Mouse (Mus musculus) NIH3T3 (cell line): Measurements from ENCODE around the gene Tmem234.

Source experiments
- DNase-seq: peaks from one replicate; pipeline ENCODE4 v3.0.0-alpha.2; 2012; ENCODE audit warnings: low read depth

Tmem234 gene

DNA sequence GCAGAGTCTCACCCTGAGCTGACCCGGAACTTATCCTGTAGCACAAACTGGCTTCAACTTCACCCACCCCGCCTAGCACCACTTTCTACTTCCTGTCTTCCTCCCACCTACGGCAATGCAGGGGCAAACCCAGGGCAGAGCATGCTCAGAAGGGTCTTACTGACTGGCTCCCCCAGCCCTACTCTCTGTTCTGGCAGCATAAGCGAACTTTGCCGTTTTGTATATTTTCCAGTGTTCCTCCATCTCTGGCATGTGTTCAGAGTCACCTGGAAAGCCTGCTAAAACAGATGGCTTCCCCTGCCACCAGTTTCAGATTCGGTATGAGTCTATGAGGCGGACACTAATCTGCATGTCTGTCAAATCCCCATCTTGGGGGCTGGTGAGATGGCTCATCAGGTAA, 20.1 kb upstream of the Tmem234 start:
- DNase-seq = no peak

DNA sequence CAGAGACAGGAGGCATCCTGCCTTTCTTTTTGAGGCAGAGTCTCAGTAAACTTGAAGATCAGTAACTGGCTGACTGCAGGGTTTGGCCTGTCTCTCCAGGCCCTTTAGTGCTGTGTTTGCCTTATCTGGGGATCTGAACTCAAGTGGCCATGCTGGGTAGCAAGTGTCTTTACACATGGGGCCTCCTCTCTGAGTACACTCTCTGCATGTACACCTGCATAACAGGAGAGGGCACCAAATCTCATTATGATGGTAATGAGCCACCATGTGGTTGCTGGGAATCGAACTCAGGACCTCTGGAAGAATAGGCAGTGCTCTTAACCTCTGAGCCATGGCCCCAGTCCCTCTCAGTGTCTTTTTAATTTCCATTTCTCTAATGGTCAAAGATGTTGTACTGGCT, 18.2 kb upstream of the Tmem234 start:
- no peak for DNase-seq

DNA sequence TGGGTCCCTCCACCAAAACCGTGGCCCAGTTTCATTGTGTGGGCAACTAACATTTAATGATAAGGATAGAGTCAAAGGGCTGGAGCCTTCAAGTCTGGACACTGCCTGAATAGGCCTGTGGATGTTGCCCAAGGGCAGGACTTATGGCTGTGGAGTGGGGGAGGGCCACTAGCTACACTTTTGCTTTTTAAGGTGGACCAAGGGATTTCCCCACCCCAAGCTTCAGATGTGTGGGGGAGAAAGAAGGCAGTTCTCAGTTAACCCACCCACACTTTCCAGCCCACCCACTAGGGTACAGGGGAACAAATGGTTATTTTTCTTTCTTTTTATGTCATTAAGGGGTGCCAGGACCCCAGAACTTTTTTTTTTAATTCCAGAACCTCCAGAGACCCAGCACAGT, 16.1 kb upstream of the Tmem234 start:
- DNase-seq = no peak

DNA sequence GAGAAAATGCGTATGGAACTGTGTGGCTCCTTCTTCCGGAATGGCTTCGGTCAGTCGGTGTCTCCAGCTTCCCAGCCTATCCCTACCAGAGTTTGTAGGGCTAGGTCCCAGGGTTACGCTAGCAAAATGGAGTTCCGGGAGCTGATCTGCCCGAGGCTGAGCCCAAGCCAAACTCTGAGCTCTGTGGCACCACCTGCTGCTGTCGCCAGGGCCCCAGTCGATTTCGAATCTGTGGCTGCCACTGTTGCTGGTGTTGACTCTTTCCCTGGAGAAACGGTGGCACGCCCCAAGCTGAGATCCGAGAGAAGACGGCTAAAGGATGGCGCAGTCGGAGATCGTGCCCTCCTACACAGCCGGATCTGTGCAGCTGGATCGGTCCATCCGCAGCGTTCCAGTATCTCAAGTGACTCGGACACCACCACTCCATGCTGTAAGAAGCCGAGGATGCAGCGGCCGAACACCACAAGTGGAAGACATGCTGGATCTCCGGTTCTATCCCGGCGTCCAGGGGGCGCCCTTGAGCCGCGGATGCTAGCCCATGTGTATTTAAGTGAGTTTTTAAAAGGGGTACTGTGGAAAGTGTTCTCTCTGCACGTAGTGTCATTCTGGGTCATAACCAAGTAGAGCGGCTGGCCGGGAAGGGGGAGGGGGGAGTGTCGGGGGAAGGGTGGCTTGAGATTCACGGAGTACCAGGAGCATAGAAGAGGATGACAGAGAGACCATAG, 15.4 kb upstream of the Tmem234 start:
- peak; percentile 82 for DNase-seq

DNA sequence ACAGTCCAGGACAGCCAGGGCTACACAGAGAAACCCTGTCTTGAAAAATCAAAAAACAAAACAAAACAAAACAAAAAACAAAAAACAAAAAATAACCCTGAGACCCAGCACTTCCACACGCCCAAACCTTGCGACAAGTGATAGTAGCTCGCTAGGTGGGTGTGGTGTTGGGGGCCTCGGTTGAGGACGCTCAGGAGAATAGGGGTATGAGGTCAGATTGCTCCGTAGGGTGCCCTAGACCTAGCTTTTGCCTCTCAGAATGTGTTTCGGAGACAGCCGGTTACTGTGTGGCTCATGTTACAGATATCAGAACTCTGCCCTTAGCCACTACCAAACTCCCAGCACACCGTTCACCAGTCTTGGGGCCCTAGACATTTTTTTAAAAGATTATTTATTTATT, 14.7 kb upstream of the Tmem234 start:
- no peak for DNase-seq

DNA sequence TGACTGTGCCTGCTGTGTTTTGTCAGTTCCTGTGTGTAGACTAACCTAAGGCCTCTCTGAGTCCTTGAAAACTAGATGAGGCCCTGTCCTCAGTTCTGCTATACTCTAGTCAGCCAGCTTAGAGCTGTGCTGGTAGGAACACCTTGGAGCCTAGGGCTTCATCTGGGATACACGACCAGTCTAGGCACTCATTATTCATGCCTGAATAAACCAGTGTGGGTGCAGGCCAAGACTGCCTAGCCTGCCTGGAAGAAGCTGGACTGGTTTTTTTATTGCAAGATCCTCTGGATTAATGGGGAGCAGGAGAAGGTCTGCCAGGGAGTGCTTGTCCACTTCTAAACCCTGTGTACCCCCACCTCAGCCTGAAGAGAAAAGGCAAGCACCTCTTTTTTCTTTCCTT, 13.5 kb upstream of the Tmem234 start:
- DNase-seq = no peak

DNA sequence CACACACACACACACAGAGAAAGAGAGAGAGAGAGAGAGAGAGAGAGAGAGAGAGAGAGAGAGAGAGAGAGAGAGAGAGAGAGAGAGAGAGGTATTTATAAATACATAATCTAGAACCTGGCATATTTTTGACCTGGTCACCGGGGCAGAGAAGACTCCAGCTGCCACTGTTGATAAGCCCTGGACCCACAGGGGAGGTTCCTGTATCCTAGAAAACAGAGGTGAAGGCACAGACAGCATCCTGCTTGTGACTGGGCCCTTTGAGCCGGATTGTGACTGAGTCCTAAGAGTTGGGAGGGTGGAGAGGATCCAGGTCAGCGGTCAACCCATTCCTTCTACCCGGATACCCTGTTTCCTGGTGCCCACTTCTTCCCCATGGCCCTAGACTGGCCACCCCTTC, 11.6 kb upstream of the Tmem234 start:
- no peak for DNase-seq

DNA sequence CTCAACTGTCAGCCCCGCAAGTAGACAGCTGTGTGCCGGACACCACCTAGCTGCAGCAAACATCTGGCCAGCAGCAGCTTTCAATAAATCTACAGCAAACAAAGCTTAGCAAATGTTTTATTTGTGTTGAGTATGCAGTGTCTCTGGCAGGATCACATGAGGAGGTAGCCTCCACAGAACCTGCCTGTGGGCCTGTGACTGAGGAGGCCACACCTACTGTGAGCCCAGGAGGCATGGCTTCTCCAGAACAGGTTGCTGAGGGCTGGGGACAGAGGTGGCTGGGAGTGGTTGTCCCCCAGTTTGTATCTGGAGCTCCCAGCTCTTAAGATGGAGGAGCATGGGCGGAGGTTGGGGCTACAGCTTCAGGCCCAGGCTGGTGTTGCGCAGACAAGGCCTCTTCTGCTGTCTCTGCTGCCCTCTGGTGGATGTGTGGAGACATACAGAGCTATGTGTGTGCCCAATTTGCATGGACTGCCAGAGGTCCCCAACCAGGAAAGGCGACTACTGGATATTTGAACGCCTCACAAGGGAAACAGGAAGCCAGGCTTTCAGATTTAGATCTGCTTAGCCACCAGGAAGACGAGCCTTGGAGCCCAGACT, 8.1 kb downstream of the Tmem234 start:
- peak; percentile 95 for DNase-seq

DNA sequence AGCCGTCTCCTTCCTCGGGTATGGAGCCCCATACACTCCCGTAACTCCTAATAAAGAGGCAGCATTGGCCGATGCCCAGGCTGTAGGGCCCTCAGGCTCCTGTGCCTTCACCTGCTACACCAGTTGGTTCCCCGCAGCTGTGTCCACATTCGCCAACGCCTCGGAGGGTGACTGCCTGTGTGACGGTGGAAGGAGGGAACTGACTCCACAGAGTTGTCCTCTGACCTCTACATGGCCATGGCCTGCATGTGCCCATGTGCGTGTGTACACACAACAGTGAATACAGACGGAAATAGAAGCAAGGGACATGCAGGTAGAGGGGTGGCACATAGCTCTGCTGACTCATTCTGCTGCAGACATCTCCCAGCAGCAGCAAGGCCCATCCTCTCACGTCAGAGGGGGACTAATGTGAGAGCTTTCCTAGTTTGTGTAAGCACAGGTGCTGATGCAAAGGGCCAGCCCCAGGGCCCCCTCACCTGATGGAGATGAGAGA, 8.7 kb downstream of the Tmem234 start:
- DNase-seq = no peak

DNA sequence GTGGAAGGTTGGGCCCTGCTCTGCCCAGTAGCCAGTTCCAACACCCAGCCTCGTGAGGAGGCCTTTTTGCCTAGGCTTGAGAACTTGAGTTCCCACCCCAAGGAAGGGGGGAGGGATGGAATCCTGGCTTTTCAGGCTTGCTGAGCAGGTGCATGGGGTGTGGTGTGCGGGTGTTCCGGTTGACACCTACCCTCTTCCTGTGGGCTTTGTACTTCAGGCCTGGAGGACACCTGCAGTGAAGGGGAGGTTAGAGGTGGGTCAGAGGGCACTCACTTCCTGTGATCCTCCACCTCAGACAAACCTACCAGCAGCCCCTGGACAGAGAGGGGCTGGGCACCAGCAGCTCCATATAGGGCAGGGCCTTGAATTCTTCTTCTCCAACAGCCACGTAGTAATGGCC, 9.6 kb downstream of the Tmem234 start:
- DNase-seq = no peak

DNA sequence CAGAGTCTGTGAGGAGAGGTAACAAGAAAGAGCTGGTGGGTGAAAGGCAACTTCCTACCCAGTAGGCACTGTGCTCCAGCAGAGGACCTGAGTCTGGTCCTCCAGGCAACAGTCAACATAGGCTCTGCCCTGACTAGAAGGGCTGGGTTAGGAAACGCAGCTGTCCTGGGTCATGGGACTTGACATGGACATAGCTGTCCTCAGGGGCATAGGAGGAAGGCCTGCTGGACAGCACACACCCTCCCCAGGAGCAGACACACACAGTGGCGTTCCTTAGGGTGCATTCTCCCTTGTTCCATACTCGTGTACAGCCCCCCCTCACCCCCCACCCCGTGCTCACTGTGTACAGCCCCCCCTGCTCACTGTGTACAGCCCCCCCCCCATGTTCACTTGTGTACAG, 10.0 kb downstream of the Tmem234 start:
- no peak for DNase-seq

DNA sequence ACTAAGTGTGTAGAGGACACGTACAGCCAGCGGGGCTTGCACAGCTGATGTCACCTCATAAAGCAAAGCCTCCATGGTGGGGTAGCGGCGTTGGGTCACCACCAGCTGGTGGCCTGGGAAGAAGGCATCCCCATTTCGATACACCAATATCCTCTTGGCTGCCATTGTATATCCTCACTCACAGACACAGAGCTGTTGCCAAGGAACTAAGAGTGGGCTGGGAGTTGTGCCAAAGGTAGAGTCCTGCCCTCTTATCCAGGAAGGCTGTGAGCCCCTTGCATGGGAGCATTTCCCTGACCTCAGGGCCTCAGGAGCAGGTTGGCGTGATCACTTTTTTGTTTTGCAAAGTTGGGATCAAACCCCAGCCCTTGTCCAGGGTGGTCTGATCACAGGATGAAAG, 13.6 kb downstream of the Tmem234 start, which contains the start of gene Dcdc2b:
TSS of gene Dcdc2b (minus strand) at position 165 of the 400 bp plus-strand sequence.
- peak; percentile 31 for DNase-seq

DNA sequence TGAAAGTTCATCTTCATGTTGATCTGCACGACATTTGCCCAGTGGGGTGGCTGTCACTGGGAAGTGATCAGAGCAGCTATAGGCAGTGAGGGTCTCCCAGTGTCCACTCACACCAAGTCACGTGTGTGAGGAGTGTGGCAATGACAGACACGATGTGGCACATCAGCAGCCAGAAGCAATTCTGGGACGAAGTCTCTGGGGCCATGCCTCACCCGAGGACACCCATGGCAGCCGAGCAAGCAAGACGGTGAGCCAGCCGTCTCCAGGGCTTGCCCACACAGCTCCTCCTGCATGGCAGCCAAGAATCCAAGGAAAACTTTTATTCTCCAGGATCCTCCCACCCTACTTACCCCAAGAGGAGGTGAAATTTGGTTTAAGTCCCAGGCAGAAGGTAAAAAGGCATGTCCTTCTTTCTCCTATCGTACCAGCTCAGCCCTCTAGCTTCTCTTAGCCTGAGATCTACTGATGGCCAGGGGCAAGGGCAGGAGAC, 15.4 kb downstream of the Tmem234 start:
- no peak for DNase-seq

DNA sequence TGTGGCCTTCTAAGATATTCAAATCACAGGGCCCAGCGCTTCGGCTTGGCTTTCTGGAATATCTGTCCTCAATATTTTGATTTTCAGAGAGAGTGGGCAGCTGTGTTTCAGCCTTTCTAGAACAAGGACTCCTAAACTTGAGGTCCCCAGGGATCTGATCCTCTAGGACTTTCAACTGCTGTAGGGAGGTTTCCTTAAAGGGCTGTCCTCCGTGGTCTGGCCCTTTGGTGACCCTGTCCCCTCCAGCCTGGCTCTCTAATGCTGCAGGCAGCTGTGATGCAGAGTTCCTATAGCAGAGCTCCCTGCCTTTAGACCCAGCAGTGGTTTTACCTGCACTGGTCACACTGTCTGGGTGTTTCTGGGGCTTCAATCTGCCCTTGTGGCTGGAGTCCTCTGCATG, 16.2 kb downstream of the Tmem234 start:
- no peak for DNase-seq

DNA sequence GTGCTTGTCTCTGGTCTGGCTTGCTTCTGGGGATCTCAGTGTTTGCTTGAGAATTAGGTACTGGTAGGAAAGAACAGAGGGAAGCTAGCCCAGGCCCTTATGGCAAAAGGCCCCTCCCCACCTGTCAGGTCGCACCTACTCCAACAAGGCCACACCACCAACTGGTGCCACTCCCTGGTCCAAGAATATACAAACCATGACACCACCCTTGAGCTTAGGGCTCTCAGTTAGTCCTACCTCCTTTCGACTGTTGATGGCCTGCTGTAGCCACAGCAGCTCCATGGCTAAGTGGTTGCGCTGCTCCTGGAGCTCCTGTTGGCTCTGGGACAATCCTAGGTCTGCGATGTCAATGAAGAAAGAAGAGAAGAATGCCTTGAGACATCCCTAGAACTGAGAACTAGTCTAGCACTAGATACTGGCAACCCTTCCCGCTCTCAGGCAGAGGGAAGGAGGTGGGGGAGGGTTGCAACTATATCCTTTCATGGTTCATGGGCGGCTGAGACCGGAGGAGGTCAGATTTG, 16.7 kb downstream of the Tmem234 start:
- no peak for DNase-seq

DNA sequence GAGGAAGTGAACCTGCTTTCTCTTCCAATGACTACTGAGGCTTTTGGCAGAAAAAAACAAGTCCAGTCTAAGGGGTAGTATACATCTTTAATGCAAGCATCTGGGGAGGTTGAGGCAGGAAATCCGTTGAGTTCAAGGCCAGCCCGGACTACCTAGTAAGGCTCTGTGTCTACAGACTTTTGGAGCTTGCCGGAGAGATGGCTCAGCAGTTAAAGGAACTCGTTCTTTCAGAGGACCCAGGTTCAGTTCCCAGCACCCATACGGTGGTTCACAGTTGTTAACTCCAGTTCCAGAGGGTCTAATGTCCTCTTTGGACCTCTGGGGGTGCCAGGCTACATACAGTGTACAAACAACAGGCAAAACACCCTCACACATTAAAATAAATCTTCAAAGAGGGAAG, 17.6 kb downstream of the Tmem234 start:
- DNase-seq = no peak

DNA sequence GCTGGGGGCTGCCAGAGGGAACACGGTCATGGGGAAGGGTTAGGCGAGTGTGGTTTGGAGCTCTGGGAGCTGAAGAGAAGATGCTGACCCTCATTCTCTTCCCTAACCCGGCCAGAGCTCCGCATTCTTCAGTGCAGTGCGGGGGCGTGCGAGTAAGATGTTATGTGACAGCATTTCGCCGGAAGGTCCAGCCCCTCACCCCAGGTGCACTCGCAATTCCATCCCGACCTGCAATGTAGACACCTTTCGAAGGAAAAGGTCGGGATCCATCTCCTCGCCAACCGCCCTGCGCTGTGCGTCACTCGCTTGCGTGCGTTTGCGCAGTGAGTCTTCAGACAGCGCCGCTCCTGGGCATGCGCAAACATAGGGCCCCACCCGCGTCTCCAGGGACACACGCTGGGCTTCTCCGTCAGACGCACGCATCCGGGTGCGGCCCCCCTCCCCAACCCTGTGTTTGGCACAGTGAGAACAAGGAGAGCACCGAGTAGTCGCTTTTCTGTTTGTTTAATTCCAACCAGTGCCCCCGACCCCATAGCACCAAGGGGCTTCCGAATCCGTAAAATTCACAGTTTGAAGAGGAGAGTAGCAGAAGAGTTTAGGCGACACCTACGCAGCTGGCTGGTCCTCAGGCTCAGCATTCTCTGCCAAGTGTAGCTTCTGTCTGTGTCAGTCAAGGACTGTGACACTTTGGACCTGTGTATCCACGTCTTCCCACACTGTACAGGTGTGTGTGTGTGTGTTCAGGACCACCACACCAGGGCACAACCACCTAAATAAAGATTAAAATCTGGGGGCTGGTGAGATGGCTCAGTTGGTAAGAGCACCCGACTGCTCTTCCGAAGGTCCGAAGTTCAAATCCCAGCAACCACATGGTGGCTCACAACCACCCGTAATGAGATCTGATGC, 18.6 kb downstream of the Tmem234 start, which contains the start of gene Iqcc:
TSS of gene Iqcc (minus strand) at position 314 of the 906 bp plus-strand sequence.
- peak; percentile 98 for DNase-seq

DNA sequence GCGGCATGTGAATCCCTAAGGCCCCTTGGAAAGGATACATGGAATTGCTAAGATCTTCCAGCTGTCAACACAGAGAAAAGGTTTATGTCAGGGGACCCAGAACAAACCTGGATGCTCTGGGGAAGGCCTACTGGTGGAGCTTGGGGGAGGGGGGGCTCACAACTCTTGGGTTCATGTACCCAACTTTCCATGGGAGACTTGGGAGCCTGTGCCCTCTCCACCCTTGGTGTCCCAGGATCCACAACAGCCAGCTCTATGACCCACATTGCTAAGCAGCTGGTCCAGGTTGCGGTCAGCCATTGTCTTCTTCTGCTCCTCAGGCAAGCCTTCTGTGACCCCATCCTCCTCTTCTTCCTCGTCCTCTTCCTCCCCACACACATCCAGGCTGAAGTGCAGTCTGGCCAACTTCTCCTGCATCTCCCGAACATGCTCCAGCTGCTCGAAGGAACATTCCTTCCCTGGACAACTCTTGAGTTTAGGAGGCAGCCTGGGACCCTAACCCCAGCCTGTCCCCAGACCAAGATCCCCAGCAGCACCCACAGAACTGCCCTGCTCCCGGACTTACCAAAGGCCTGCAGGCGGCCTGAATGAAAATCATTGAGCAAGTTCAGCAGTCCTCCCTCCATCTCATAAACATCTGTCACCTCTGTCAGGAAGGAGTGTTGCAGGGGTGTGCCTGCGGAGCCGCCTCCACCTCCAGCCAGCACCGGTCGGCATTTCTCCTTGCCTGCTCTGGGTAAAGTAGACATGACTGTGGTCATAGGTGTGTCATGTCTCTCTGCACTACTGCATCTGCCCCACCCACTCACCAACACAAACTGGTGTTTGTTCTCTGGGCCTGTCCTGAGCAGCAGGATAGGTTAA, 20.2 kb downstream of the Tmem234 start:
- no peak for DNase-seq

DNA sequence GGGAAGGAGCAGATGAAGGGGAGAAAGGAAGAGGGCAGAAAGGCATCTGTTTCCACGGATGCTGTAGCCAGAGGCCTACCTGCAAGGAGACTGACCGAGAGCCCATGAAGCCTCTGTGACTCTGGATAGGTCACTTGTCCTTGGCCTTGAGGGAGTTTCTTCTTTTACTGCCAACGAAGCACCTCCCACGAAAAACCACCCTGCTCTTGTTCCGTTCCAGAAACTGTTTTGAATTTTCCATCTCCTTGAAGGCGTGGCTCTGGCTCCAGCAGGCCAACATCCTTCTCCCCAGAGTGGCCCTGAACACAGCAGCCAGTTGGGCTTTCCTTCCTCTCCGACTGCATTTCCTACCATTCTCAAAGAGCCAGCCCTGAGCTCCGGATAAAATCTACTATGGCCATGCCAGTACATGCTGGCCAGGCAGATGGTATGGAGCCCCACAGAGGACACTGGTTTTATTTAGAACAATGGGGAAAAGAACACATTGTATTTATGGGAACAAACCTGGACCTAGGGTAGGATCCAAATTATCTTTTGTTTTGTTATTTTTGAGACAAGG, 20.9 kb downstream of the Tmem234 start:
- no peak for DNase-seq

DNA sequence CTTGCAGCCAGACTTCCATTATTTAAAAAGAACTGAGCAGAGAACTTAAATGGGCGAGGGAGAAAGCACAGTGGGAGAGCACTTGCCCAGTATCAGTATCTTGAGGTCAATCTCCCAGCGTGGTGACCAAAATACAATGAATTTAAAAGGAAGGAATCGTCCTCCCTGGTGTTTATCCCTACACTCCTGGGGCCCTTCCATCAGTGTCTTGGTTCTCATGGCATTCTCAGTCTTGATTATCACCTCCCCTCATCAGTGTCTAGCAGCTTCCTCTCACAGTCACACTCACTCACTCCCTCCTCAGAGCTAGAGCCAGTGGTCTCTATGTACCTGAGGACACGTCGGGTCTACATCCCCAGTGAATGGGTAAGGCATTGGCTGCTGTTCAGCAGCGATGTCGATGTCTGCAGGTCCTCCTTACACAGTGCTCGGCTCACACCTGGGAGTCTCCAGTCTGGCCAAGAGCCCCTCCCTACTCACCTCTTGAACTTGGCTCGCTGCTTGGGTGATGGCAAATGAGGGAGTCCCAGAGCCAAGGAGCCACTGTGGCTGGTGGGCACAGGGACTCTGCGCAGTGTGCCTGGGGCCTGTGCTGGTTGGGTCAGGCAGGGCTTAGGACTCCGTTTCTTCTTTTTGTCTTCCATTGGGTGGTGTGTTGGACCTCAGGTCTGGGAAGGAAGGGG, 21.8 kb downstream of the Tmem234 start:
- DNase-seq = no peak
